Mouse (Mus musculus) bone marrow macrophage, adult 2 months (primary cell): ENCODE data around the gene Kcnq1.

Source experiments
- CTCF ChIP-seq: IDR thresholded peaks from 2 replicates; pipeline ENCODE4 v1.5.1; 2012; ENCODE audit warnings: low read depth, mild to moderate bottlenecking, low read length, moderate library complexity
- POLR2A ChIP-seq: IDR thresholded peaks from 2 replicates; pipeline ENCODE4 v1.6.1; 2012; ENCODE audit warnings: mild to moderate bottlenecking, low read depth, low read length, borderline replicate concordance

DNA sequence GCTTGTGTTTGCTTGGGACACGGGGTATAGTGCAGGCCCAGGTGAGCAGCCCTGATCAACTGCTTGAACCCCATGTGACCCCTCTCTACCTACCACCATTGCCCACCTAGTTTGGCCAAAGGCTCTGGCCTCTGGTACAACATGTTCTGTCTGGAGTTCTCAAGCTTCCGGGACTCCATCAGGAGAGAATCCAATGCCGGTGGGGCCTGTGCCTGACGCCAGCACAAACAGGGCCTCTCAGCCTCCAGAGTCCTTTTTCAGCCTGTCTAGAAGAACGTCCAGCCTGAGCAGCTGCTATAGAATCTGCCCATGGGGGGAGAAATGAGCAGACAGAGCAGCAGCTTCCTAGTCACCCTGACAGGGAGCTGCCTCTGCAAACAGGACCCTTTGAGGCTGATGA is 311.7 kb downstream of the Kcnq1 start:
- TF ChIP-seq CTCF = no peak
- no peak for TF ChIP-seq POLR2A
